Mouse (Mus musculus): ENCODE measurements at regions not wholly inside any gene's neighbourhood (a gene's known extent, or its start where the extent isn't known, plus 50 kb on each side); places are given as distances from the start of the nearest gene placed in this dataset.

- WGBS: 88% methylated on average over 1 of the region's 1 CpGs
These were observed 68.9 kb upstream of the Ahr start for GRCm38 (mm10) chr12:35603742-35604141.

GRCm38 (mm10) chr12:35602589-35602988 lies 67.8 kb upstream of the Ahr start:
- Histone ChIP-seq H3K4me3 (no peak overlapping the region), H3K27ac (replicated peaks) (no peak overlapping the region), H3K9me3 (no peaks in the 10 kb centered on the region), H3K4me2 (replicated peaks) (no peak overlapping the region), H3K27me3 (no peaks in the 10 kb centered on the region), H3K9ac (replicated peaks) (no peak overlapping the region), H3K36me3 (no peaks in the 10 kb centered on the region), H3K4me1 (no peaks in the 10 kb centered on the region)
- no peak for ATAC-seq (ENCODE audit: low FRiP score, low read depth)
- WGBS: 92% methylated on average over 3 of the region's 3 CpGs

More at GRCm38 (mm10) chr12:35603742-35604141, 68.9 kb upstream of the Ahr start:
- Histone ChIP-seq H3K9ac (replicated peaks) (no peak overlapping the region), H3K36me3 (no peaks in the 10 kb centered on the region), H3K4me2 (replicated peaks) (no peak overlapping the region), H3K27me3 (no peaks in the 10 kb centered on the region), H3K9me3 (no peaks in the 10 kb centered on the region), H3K4me1 (no peaks in the 10 kb centered on the region), H3K4me3 (no peak overlapping the region), H3K27ac (replicated peaks) (no peak overlapping the region)
- no peak for ATAC-seq (ENCODE audit: low FRiP score, low read depth)

DNA sequence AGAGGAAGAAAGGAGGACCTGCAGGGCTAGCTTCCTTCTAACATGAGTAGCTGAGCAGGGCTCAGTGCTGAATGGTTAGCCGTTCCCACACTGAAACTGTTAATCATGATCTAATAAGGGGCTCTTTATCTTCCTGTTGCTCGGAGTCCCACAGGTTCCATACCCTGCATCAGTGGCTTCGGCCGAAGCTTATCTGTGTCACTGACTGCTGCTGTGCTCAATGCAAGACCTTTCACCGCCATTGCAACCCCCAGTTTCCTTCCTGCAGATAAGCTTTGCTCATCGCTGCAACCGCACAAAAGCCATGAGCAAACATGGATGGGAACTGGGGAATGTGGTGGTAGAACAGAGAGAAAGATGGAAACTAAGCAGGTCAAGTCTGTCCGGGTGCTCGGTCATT lies 63.5 kb upstream of the Ahr start:
- no peaks in the 10 kb centered on the region for H3K36me3 ChIP-seq
- H3K27ac ChIP-seq (replicated peaks): no peak overlapping the region
- H3K4me1 ChIP-seq: no peaks in the 10 kb centered on the region
- no peak for ATAC-seq (ENCODE audit: low FRiP score, low read depth)
- H3K27me3 ChIP-seq: no peaks in the 10 kb centered on the region
- no peak overlapping the region for H3K4me2 ChIP-seq (replicated peaks)
- WGBS: 95% methylated on average over 9 of the region's 9 CpGs
- no peak overlapping the region for H3K9ac ChIP-seq (replicated peaks)
- H3K4me3 ChIP-seq: no peak overlapping the region
- no peaks in the 10 kb centered on the region for H3K9me3 ChIP-seq

GRCm38 (mm10) chr12:35592866-35593265 lies 58.0 kb upstream of the Ahr start:
- Histone ChIP-seq H3K4me3 (no peak overlapping the region), H3K4me1 (no peaks in the 10 kb centered on the region), H3K4me2 (replicated peaks) (no peak overlapping the region), H3K27ac (replicated peaks) (no peak overlapping the region), H3K27me3 (no peaks in the 10 kb centered on the region), H3K9ac (replicated peaks) (no peak overlapping the region), H3K36me3 (no peaks in the 10 kb centered on the region), H3K9me3 (no peaks in the 10 kb centered on the region)
- WGBS: 88% methylated on average over 3 of the region's 3 CpGs
- ATAC-seq (ENCODE audit: low FRiP score, low read depth): no peak; the same call in 1 of the 2 replicates
